12 mouse cellular contexts compared by ENCODE assay signal in genomic region chr1:104652405-104652804, GRCm38 (mm10).
DNase-seq lines count a peak whose midpoint lies in the region.
"Had no signal": no experiment of that assay in that cellular context is flagged by ENCODE, and none has a peak within 500 bp of the region (broad histone marks: within the 10 kb centered on the region; RNA-seq: fewer than 3 reads in every experiment).

No protein-coding gene starts in this region.

- peak; percentile 1 for DNase-seq in cerebellum, adult 9-11 months
- no peak for DNase-seq in cerebellum, adult 8-10 months
- peak; percentile 38 for DNase-seq in layer of hippocampus, adult 9-11 months
- no peak for DNase-seq in layer of hippocampus, postnatal 25 days (ENCODE audit: extremely low spot score in 1 of 2, low spot score in 1 of 2)
- DNase-seq in right cerebral cortex, adult 18-20 months: peak; percentile 8
- DNase-seq in right cerebral cortex, adult 2 months (ENCODE audit: low spot score in 2 of 2): no peak
- DNase-seq in telencephalon, adult 2 months (ENCODE audit: low read depth, low spot score): peak; percentile 31
- DNase-seq in spleen, postnatal 36 days (ENCODE audit: low spot score in 2 of 2): no peak
- DNase-seq: gastrocnemius, postnatal 36 days; heart, postnatal 4 days; kidney, postnatal 10 days; liver, postnatal 0 days had no signal

Comparison
In these comparisons a context has a peak if more than half of its experiments do, and no peak if none do; other contexts are left out.
1. DNase-seq: peak in cerebellum, adult 9-11 months (single experiment), layer of hippocampus, adult 9-11 months (single experiment), right cerebral cortex, adult 18-20 months (single experiment) and telencephalon, adult 2 months (single experiment); none in cerebellum, adult 8-10 months (single experiment), layer of hippocampus, postnatal 25 days (0 of 2), right cerebral cortex, adult 2 months (0 of 2) and spleen, postnatal 36 days (0 of 2).